Mouse (Mus musculus) hindbrain, postnatal 0 days (tissue): ENCODE data around the gene Lyg2. TPM values are rescaled to one million over a fixed set of nuclear protein-coding genes. Genes with fewer than 3 reads are reported as not detected.

Source experiments
- ATAC-seq: fragments of 200-750 bp; cut with Nextera tagmentation; 2 replicates; pipeline ENCODE4 v1.8.0; 2017; ENCODE audit warnings: mild to moderate bottlenecking, moderate TSS enrichment, moderate library complexity
- DNase-seq: peaks from one replicate; pipeline ENCODE4 v3.0.0-alpha.2; 2015; ENCODE audit warnings: low spot score
- H3K27ac ChIP-seq: fragments of 300-500 bp; sonication (generic); 2 replicates; pipeline ENCODE4 v1.5.1; 2014; ENCODE audit warnings: mild to moderate bottlenecking
- H3K27me3 ChIP-seq: fragments of 300-500 bp; sonication (generic); 2 replicates; pipeline ENCODE4 v1.6.1; 2014; ENCODE audit warnings: low read length, mixed read lengths; ENCODE audit not compliant: insufficient read depth
- H3K36me3 ChIP-seq: fragments of 300-500 bp; sonication (generic); 2 replicates; pipeline ENCODE4 v1.6.1; 2014; ENCODE audit warnings: low read length, mixed read lengths; ENCODE audit not compliant: insufficient read depth
- H3K4me1 ChIP-seq: fragments of 300-500 bp; sonication (generic); 2 replicates; pipeline ENCODE4 v1.6.1; 2014; ENCODE audit warnings: antibody characterized with exemption, low read length, mixed read lengths; ENCODE audit not compliant: insufficient read depth
- H3K4me2 ChIP-seq: fragments of 300-500 bp; sonication (generic); 2 replicates; pipeline ENCODE4 v1.6.1; 2014; ENCODE audit warnings: low read depth, mild to moderate bottlenecking, low read length, moderate library complexity, mixed read lengths
- H3K4me3 ChIP-seq: fragments of 300-500 bp; sonication (generic); 2 replicates; pipeline ENCODE4 v1.5.1; 2014; ENCODE audit warnings: low read length
- H3K9ac ChIP-seq: fragments of 300-500 bp; sonication (generic); replicated peaks from 2 replicates; pipeline ENCODE4 v1.6.1; 2014; ENCODE audit warnings: mild to moderate bottlenecking, low read length, moderate library complexity, mixed read lengths
- H3K9me3 ChIP-seq: fragments of 300-500 bp; sonication (generic); 2 replicates; pipeline ENCODE4 v1.6.1; 2016; ENCODE audit warnings: low read length, mixed read lengths
- CTCF ChIP-seq: IDR thresholded peaks from 2 replicates; pipeline ENCODE4 v1.5.1; 2016; ENCODE audit warnings: antibody characterized with exemption, control low read depth, low read depth
- WGBS: fragments of 180-500 bp; shearing (Covaris S2); extraction: QIAGEN DNeasy Blood & Tissue Kit; methylation state at CpG from one replicate; pipeline ENCODE4 v1.1.7; 2014; 5-methylcytosine and 5-hydroxymethylcytosine counted together
- polyA plus RNA-seq: library from polyadenylated mRNA; unstranded; fragments of >200 nt; fragmentation: Nextera tagmentation; extraction: Ambion mirVana; gene quantifications from 2 replicates; pipeline ENCODE4 v1.2.1, GENCODE M21; 2015
- total RNA-seq: library from RNA; depleted of rRNA; stranded (reverse); fragments of >200 nt; gene quantifications from 2 replicates; pipeline ENCODE4 v1.2.3, GENCODE M21; 2014; rRNA removed

Gene Lyg2
- total RNA-seq (not detected in 2 replicates), polyA plus RNA-seq (not detected in 2 replicates)

- Histone ChIP-seq H3K36me3 (no peaks in the 10 kb centered on the region), H3K9ac (no peak within 1 kb of the TSS), H3K9me3 (no peaks in the 10 kb centered on the region), H3K4me3 (no peak within 1 kb of the TSS), H3K27me3 (no peaks in the 10 kb centered on the region), H3K27ac (no peak within 1 kb of the TSS), H3K4me2 (no peak within 1 kb of the TSS), H3K4me1 (no peaks in the 10 kb centered on the region)
- 75% methylated on average over 5 of the region's 5 CpGs for WGBS
- DNase-seq, result no peak
- no peak for ATAC-seq
- TF ChIP-seq CTCF, result no peak
Measured at GRCm38 (mm10) chr1:37916393-37916792, at the start of gene Lyg2. Gene Lyg2, minus strand, starts transcription at chr1:37916493.

- no peaks in the 10 kb centered on the region for H3K9me3 ChIP-seq
- H3K27ac ChIP-seq, result no peak overlapping the region
- no peak overlapping the region for H3K4me2 ChIP-seq
- TF ChIP-seq CTCF, result no peak
- WGBS, result 54% methylated on average over 10 of the region's 10 CpGs
- DNase-seq, result no peak
- ATAC-seq, result no peak
- H3K36me3 ChIP-seq, result no peaks in the 10 kb centered on the region
- H3K27me3 ChIP-seq, result no peaks in the 10 kb centered on the region
- H3K9ac ChIP-seq, result no peak overlapping the region
- H3K4me1 ChIP-seq, result no peaks in the 10 kb centered on the region
- H3K4me3 ChIP-seq, result no peak overlapping the region
Measured at GRCm38 (mm10) chr1:37965571-37965970, 49.3 kb upstream of the Lyg2 start.

GRCm38 (mm10) chr1:37959486-37959885 lies 43.2 kb upstream of the Lyg2 start:
- ATAC-seq (peak; percentile 80), DNase-seq (peak; percentile 62)
- H3K4me3 ChIP-seq, result no peak overlapping the region
- no peak for TF ChIP-seq CTCF
- no peaks in the 10 kb centered on the region for H3K9me3 ChIP-seq
- no peak overlapping the region for H3K4me2 ChIP-seq
- 43% methylated on average over 5 of the region's 5 CpGs for WGBS
- H3K27ac ChIP-seq, result no peak overlapping the region
- H3K9ac ChIP-seq, result no peak overlapping the region
- no peaks in the 10 kb centered on the region for H3K27me3 ChIP-seq
- H3K4me1 ChIP-seq, result no peaks in the 10 kb centered on the region
- H3K36me3 ChIP-seq, result no peaks in the 10 kb centered on the region

- no peaks in the 10 kb centered on the region for H3K27me3 ChIP-seq
- H3K4me1 ChIP-seq, result no peaks in the 10 kb centered on the region
- no peaks in the 10 kb centered on the region for H3K9me3 ChIP-seq
- H3K4me3 ChIP-seq, result no peak overlapping the region
- TF ChIP-seq CTCF, result no peak
- DNase-seq, result no peak
- no peak for ATAC-seq
- WGBS, result 89% methylated on average over 2 of the region's 2 CpGs
- H3K36me3 ChIP-seq, result no peaks in the 10 kb centered on the region
- H3K9ac ChIP-seq, result no peak overlapping the region
- H3K4me2 ChIP-seq, result no peak overlapping the region
- no peak overlapping the region for H3K27ac ChIP-seq
Measured at GRCm38 (mm10) chr1:37958516-37958915, 42.2 kb upstream of the Lyg2 start.

GRCm38 (mm10) chr1:37957659-37958058 lies 41.4 kb upstream of the Lyg2 start, which contains the start of gene Lyg1:
Gene Lyg1, minus strand, starts transcription at chr1:37957759.
- H3K27me3 ChIP-seq, result no peaks in the 10 kb centered on the region
- ATAC-seq (no peak), DNase-seq (no peak)
- no peak for TF ChIP-seq CTCF
- no peaks in the 10 kb centered on the region for H3K36me3 ChIP-seq
- no peak within 1 kb of the TSS for H3K27ac ChIP-seq
- no peak within 1 kb of the TSS for H3K4me3 ChIP-seq
- no peaks in the 10 kb centered on the region for H3K9me3 ChIP-seq
- no peak within 1 kb of the TSS for H3K9ac ChIP-seq
- H3K4me2 ChIP-seq, result no peak within 1 kb of the TSS
- 87% methylated on average over 5 of the region's 5 CpGs for WGBS
- H3K4me1 ChIP-seq, result no peaks in the 10 kb centered on the region

- WGBS, result 21% methylated on average over 3 of the region's 3 CpGs
- no peaks in the 10 kb centered on the region for H3K9me3 ChIP-seq
- H3K9ac ChIP-seq, result no peak overlapping the region
- H3K36me3 ChIP-seq, result no peaks in the 10 kb centered on the region
- TF ChIP-seq CTCF, result no peak
- no peaks in the 10 kb centered on the region for H3K27me3 ChIP-seq
- DNase-seq, result peak; percentile 76
- no peak overlapping the region for H3K4me3 ChIP-seq
- H3K4me1 ChIP-seq, result no peaks in the 10 kb centered on the region
- H3K27ac ChIP-seq, result no peak overlapping the region
- peak; percentile 82 for ATAC-seq
- H3K4me2 ChIP-seq, result no peak overlapping the region
Measured at GRCm38 (mm10) chr1:37956690-37957431, 40.6 kb upstream of the Lyg2 start.

- 90% methylated on average over 2 of the region's 2 CpGs for WGBS
- no peak for TF ChIP-seq CTCF
Measured at GRCm38 (mm10) chr1:37955251-37955650, 39.0 kb upstream of the Lyg2 start.

More at GRCm38 (mm10) chr1:37955251-37955650, 39.0 kb upstream of the Lyg2 start:
- DNase-seq, result no peak
- H3K27me3 ChIP-seq, result no peaks in the 10 kb centered on the region
- H3K36me3 ChIP-seq, result no peaks in the 10 kb centered on the region
- ATAC-seq, result no peak
- no peak overlapping the region for H3K4me2 ChIP-seq
- H3K27ac ChIP-seq, result no peak overlapping the region
- no peaks in the 10 kb centered on the region for H3K9me3 ChIP-seq
- H3K9ac ChIP-seq, result no peak overlapping the region
- no peak overlapping the region for H3K4me3 ChIP-seq
- no peaks in the 10 kb centered on the region for H3K4me1 ChIP-seq
